Mouse (Mus musculus): Measurements from ENCODE around the gene Per2.

- no peak for TF ChIP-seq CTCF (IDR thresholded peaks at IDR 0.05; ENCODE audit: borderline replicate concordance, insufficient read depth, low read length)
- TF ChIP-seq POLR2A (IDR thresholded peaks at IDR 0.05; ENCODE audit: low read depth, low read length), result no peak
These were observed 39.1 kb downstream of the Per2 start for GRCm38 (mm10) chr1:91419862-91420600.

Data from embryonic fibroblast, embryonic 13.5 days (primary cell).